Mouse (Mus musculus): ENCODE measurements at regions not wholly inside any gene's neighbourhood (a gene's known extent, or its start where the extent isn't known, plus 50 kb on each side); places are given as distances from the start of the nearest gene placed in this dataset.
A peak's percentile ranks its signal among the peaks of the same experiment; 100 is the strongest.

DNA sequence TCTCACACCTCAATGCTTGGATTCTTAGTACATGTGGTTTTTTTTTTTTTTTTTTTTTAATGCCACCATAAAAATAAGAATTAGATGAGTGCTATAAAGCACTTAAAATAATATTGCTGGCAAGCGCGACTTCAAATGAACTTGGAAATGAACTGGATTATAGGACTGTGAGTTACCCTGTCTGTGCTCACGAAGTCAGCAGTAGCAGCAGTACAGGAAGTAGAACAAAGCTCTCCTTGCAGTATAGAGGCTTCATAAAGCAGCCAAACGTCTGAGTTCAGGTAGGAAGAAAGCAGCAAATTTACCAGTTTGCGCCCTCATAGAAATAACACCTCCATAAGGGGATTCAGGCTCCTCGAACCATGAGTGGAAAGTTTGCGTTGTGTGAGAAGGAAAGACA lies 115.6 kb upstream of the Fat1 start:
- intact Hi-C loops (cut with DNase I): no loop called here

DNA sequence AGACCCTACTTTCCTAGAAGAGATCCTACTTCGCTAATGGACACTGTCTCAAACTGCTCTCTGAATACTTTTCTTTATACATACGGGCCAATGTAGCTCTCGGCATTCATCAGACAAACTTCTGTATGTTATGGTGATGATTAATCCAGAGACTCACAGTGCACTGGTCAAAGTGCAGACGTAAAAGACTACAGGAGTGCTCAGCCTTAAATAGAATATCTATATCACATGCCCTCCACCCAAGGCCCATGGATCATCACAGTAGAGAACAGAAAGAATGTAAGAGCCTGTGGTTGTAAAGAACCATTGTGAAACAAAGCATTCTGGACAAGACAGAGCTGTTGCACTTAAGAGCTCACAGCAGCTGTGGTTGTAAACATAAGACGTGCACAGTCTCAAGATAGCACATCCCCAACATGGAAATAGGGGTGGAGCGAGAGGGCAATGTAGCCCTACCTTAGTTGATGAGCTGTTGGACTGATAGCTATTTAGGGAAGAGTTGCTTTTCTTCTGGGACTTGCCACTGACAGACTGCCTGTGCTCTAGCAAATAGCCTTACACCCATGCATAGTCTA lies 110.0 kb upstream of the Fat1 start:
- no peak for DNase-seq (ENCODE audit: low spot score in 2 of 2)
- intact Hi-C loops (cut with DNase I): no loop called here

More for the DNA sequence above, 115.6 kb upstream of the Fat1 start:
- DNase-seq (ENCODE audit: low spot score in 2 of 2): no peak

DNA sequence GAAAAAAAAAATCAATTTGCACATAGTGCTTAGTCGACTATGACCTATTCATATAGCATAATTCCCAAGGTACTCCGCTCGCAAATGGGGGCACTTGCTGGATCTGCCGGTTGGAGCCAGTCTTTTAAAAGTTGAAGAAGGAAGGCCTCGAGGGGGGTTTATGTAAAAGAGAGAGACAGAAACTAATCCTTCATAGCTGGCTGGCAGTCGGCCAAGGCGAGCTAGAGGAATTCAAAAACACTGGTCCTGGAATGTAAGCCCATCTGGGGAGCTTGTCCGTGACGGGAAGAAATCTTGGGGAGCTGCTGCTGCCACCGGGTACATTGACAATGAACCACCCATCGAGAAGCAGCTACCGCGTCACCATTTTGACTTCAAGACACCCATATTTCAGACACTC lies 108.3 kb upstream of the Fat1 start:
- intact Hi-C loops (cut with DNase I): no loop called here

DNA sequence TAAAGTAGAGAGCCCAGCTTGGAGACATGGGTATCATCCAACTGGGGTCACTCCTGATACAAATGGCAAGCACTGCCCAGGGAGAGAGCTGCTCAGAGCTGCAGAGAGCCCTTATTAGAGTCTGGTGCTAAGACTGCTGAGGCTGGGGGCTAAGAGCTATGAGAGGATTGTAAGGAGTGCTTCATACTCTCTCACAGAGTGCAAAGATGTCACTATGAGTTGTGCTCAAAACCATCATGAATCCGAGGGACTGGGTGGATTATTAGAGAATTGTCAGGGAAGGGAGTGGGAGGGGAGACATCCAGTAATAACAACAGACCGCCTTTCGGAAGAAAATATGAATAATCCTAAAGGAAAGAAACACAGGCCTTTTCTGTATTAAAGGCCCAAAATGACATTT lies 107.2 kb upstream of the Fat1 start:
- DNase-seq (ENCODE audit: low spot score in 2 of 2): no peak
- intact Hi-C loops (cut with DNase I): no loop called here

More for the DNA sequence above, 108.3 kb upstream of the Fat1 start:
- peak; percentile 28 to 49 for DNase-seq (ENCODE audit: low spot score in 2 of 2)

DNA sequence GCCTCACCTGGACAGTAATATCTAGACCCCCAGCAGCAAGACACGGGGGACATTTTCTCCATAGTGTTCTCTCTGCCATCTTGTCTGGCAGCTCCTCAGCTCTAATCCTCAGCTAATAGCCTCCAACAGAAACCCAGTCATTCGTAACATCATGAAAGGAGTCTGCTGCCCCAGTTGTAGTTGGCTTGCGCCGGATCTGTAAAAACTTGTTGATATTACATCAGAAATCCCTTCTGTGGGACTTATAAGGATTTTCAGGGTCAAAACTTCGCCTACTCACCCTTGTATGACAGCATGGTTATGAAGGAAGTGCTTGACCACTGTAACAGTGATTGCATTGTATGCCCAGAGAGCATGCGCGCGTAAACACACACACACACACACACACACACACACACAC lies 96.8 kb upstream of the Fat1 start:
- DNase-seq (ENCODE audit: low spot score in 2 of 2): no peak
- intact Hi-C loops (cut with DNase I): no loop called here

DNA sequence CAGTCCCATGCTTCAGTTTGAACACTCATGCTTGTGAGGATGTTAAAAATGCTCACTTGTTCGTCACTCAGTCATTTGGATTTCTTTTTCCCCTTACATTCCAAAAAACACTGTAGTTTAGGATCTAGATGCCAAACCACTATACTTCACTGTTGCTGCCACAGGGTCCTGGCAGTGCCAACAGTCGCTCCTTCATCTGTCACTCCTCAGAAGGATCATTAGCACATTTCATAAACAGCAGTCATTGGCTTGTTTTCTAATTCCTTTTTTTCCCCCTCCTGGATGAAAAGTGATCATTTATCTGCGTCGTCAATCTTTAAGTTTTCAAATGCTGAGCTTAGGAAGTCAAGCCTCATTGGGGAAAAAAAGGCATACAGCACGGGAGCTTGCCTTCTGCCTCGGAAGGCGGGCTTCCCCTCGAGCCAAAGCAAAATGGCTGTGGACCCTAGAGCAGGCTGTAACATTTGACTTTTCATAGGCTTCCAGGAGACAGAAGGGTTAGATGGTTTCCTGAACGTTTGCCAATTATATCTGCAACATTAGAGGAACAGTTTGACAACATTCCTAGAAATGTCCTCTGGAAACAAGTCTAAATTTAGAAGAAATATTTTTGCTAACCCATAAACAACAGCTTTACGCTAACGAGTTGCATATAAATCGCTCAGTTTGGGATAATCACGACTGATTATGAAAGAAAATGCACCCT lies 95.6 kb upstream of the Fat1 start:
- intact Hi-C loops (cut with DNase I): no loop called here
- no peak for DNase-seq (ENCODE audit: low spot score in 2 of 2)

DNA sequence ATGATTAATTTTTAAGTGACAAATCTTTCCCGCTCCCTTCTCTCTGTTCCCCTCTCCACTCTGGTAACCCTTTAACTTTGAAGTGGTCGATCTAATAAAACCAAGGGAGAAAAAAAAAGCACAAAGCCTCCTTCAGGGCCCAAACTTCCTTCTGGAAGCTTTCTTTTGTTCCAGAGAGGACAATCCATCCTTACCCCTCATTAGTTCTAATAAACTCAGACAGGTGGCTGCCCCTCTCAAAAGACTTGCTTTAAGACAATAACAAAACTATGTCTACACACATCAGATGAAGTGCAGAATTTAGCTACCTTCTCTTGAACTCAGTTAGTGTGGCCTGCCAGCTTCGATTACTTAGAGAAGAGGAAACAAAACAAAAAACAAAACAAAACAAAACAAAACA lies 94.6 kb upstream of the Fat1 start:
- DNase-seq (ENCODE audit: low spot score in 2 of 2): no peak
- intact Hi-C loops (cut with DNase I): no loop called here

DNA sequence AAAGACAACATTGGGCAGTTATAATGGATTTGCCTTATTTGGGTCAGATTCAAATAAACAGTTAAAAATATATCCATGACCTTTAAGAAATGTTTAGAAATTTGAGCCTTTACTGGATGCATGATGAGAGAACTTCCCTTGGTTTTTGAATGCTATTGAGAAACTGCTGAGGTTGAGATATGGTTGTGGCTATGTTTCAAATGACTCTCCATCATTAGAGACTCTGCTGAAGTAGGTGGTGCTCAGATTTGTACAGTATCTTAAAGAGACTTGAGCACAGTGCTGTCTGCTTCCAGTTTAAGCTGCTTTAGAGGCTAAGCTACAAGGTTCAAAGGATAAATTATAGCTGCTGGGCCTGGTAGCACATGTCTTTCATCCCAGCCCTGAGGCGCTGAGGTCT lies 90.9 kb upstream of the Fat1 start:
- intact Hi-C loops (cut with DNase I): no loop called here
- no peak for DNase-seq (ENCODE audit: low spot score in 2 of 2)

DNA sequence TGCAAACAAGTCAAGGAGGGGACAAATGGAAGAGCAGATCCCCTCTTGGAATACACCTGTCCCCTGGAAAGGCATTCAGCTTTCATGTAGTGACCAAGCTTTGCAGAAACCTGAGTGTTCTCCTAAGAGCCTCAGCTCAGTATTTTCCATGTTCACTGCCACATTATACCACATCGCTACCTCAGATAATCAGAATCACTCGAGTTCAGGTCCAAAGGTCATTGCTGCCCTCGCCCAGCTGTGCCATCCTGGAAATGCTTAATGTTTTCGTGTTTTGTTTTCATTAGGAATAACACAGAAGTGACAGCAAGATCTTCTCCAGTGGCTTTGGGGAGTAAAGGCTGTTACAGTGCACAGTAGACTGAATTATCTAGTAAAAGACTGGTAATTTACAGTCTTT lies 83.0 kb upstream of the Fat1 start:
- intact Hi-C loops (cut with DNase I): no loop called here
- DNase-seq (ENCODE audit: low spot score in 2 of 2): no peak

DNA sequence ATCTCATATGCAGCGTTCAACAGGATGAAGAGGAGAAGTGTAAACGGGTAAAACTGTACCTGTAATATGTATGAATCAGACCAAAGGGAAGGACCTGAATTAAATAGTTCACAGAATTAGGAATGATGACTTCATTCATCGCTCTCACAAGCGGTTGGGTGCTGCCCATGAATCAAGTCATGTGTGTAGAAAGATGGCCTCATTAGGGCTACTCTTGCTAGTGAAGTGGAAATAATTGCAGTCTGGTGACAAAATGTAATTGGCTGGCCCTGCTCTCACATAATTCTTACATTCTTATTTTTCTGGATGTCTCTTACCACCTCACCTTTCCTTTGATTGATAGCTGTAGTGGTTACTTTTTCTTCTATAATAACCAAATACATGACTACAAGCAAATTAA lies 80.1 kb upstream of the Fat1 start:
- intact Hi-C loops (cut with DNase I): no loop called here
- DNase-seq (ENCODE audit: low spot score in 2 of 2): no peak

DNA sequence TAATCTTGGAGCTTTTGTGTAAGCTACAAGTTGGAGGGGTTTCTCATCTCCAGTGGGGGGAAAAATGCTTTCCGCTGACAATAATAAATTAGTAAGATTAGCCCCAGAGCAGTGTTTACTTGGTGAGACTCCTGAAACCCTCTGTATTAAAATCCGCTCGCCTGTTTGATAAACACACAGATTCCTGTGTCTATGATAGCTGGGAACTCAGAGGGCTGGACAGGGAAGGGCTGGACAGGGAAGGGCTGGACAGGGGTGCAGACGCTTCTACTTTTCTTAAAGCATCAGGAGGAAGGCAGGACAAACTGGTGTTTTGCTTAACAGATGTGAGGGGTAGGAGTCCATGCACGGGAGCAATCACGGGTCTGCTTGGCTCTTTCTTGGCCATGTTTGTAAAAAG lies 68.0 kb upstream of the Fat1 start:
- intact Hi-C loops (cut with DNase I): no loop called here
- DNase-seq (ENCODE audit: low spot score in 2 of 2): no peak

DNA sequence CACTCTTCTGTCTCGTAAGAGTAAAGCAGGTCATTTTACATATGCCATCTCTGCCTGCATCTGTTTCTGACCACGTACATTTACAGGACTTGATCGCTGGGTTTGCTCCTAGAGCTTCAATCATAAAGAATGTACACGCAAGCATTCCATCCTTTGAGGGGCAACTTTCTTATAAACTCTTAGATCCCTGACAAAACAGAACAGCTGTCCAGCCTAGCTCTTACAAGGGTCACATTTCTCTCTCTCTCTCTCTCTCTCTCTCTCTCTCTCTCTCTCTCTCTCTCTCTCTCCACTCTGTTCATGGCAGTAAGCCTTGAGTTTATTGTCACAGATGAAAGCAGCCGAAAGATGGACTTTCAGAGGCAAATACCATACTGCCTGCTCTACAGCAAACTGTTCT lies 67.6 kb upstream of the Fat1 start:
- DNase-seq (ENCODE audit: low spot score in 2 of 2): no peak
- intact Hi-C loops (cut with DNase I): no loop called here

DNA sequence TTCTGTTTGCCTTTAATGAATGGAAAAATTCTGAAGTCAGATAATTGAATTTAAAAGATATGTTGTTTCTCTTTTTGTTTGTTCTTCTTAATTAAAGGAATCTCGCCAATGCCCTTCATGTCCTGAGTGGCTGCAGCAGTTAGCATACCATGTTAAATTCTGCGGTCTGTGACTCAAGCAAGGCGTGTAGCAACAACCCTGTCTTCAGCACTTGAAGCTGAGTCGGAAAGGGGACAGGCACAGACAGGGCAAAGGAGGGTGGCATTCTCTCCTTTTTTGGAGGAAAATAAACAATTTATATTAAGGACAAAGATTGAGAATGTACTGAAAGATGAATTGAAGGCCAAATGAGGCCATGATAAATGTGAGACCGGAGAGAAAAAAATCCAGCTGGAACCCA lies 58.2 kb upstream of the Fat1 start:
- intact Hi-C loops (cut with DNase I): no loop called here
- DNase-seq (ENCODE audit: low spot score in 2 of 2): no peak

DNA sequence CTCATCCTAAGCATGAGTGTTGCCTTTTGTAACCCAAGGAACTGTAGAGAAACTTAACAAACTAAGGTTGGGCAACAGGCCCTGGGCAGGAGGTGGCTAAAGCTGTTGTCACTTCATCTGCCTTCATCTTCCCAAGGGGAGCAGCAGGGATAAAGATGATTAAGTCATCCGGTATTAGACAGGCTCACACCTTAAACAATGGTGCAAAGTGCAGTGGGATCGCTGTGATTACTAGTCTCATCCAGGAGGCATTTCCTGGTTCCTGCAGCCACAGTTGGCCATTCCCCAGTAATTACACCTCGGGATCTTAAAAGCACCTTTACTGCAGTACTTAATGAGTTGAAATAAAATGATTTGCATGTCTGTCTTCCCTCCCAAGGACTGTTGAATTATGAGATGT lies 57.0 kb upstream of the Fat1 start:
- no peak for DNase-seq (ENCODE audit: low spot score in 2 of 2)
- intact Hi-C loops (cut with DNase I): no loop called here

DNA sequence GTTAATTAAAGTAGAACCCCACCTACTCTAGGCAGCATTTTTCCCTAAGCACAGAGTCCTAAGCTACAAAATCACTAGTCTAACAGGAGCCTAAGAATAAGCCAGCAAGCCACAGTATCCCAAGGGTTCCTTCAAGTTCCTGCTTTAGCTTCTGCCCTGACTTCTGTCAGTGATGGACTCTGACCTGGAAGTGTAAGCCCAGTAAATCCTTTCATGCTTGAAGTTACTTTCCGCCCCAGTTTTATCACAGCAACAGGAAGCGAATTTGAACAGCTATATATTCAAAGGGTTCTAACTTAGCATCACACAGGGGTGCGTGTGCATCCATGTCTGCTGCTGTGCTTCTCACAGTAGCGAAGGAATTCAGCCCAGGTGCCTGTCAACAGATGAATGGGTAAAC lies 56.1 kb upstream of the Fat1 start:
- no peak for DNase-seq (ENCODE audit: low spot score in 2 of 2)
- intact Hi-C loops (cut with DNase I): no loop called here

DNA sequence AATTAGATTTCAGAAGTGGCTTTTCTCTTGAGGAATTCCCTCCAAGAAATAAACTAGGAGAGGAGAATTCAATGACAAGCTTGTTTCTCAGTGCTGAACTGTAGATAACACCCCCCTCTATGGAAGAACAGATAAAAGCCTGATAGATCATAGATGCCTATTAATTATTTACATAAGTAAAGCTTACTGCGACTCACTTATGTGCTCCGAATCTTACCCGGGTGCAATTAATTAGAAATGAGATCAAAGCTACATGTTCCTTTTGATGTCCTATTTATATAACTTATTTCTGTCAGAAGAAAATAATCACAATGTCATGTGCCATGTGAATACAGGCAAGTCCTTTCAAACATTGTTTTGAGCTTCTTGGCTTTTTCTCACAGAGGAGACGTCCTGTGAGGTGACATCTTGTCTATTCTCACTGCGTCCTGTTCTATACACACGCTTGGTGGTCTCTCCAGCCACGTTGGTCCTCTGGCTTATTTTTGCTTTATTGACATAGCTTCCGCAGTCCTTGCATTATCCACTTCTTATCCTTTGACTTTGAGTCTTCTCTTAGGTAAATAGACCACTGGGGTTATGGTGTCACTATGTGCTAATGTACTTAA lies 50.7 kb upstream of the Fat1 start:
- intact Hi-C loops (cut with DNase I): no loop called here
- DNase-seq (ENCODE audit: low spot score in 2 of 2): no peak

Measured in left cerebral cortex, postnatal 25 days (tissue).